Mouse (Mus musculus): ENCODE measurements around the gene Frmpd2.
A peak's percentile ranks its signal among the peaks of the same experiment; 100 is the strongest.
"Not testable (repeated sequence)": the region's sequence is repeated elsewhere in the genome, so short reads cannot be mapped to it uniquely, and the experiment has no call there.

Gene Frmpd2

DNA sequence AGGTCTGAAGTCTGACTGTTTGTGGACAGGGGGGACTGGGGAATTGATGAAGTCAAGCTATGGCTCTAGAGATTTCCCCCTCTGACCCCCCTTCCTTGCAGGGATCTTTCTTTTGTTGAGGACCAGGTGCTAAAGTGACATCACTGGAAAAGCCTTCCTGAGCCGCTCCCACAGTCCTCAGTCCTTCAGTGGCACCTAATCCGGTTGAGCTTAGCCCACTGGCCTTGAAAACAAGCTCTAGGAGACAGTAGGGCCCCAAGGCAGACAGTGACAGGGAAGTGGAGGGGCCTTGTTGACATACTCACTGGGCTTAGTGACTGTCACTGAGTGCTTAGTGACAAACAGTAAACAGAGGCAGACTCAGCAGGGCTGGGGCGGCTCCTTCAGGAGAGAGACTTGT lies at the start of gene Frmpd2:
Frmpd2 (plus strand) TSS at position 366 of the 400 bp plus-strand sequence.
- no peak for DNase-seq (ENCODE audit: low spot score)

GRCm38 (mm10) chr14:33423003-33423402 lies 48.5 kb upstream of the Frmpd2 start:
- DNase-seq (ENCODE audit: low spot score) = no peak

- no peak for DNase-seq (ENCODE audit: low spot score)
These were observed 47.4 kb upstream of the Frmpd2 start for GRCm38 (mm10) chr14:33424124-33424523.

DNA sequence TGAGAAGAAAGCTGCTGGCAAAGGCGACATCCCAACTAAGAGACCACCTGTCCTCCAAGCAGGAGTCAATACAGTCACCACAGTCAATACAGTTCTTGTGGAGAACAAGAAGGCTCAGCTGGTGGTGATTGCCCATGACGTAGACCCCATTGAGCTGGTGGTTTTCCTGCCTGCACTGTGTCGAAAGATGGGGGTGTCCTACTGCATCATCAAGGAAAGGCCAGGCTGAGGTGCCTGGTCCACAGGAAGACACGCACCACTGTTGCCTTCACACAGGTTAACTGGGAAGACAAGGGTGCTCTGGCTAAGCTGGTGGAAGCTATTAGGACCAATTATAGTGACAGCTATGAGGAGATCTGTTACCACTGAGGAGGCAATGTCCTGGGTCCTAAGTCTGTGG lies 39.0 kb upstream of the Frmpd2 start:
- not testable (repeated sequence) for DNase-seq (ENCODE audit: low spot score)

DNA sequence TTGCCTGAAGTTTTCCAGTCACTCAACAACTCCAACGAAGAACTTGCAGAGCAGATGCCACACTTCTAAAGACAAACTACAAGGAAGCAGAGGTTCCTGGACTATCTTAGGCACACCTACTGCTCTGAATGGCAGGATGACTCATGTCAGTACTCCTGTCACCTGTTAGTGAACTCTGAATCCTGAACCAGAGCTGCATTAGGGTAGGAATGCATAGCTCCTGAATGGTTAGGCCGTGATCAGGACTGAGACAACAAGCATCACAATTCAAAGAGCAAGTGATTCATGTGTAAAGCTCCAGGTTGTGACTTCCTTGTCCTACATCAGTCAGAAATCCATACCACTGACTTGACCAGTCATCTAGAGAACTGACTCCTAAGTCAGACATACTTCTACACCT lies 27.7 kb upstream of the Frmpd2 start:
- DNase-seq (ENCODE audit: low spot score) = no peak

GRCm38 (mm10) chr14:33445962-33446361 lies 25.5 kb upstream of the Frmpd2 start:
- no peak for DNase-seq (ENCODE audit: low spot score)

- no peak for DNase-seq (ENCODE audit: low spot score)
These were observed 24.9 kb upstream of the Frmpd2 start for GRCm38 (mm10) chr14:33446561-33447023.

GRCm38 (mm10) chr14:33447027-33447569 lies 24.4 kb upstream of the Frmpd2 start, which contains the start of gene Mapk8:
Mapk8 (minus strand) TSS chr14:33447158.
- DNase-seq (ENCODE audit: low spot score) = peak; percentile 82

GRCm38 (mm10) chr14:33448276-33448675 lies 23.2 kb upstream of the Frmpd2 start:
- no peak for DNase-seq (ENCODE audit: low spot score)

GRCm38 (mm10) chr14:33449296-33449840 lies 22.1 kb upstream of the Frmpd2 start:
- DNase-seq (ENCODE audit: low spot score) = no peak

DNA sequence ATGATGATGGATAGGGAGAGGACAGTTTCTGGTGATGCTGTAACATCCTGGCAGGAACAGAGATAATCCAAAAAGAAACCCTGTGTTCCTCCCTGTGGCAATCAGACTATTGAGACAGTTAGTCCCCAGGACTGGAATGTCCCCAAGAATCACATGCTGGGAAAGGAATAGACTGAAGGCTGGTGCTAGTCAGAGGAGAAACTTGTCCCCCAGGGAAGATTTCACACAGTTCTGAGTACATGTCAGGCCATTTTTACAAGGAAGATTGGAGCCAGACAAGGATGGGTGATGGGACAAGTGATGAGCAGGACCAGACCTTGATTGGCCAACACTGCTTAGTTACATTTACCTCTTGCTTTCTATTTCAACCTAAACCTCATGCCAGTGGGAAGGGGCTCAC lies 21.2 kb upstream of the Frmpd2 start:
- no peak for DNase-seq (ENCODE audit: low spot score)

DNA sequence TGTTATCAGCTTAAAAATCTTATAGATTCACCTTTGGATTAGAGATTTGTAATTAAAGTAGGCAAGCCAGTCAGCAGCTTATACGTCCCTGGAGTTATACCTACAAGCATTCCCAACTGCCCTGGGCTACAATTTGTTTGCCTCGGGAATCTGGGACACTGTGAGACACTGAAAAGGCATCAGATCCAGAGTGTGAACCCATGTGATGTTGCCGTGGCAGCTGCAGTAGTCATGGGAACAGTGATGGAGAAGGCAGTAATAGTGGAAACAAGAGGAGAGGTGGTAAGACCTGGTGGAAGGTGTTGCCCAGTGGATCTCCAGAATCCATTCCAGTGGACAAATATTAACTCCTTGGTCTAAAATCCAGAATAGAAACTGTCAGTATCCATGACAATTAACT lies 7.8 kb upstream of the Frmpd2 start:
- DNase-seq (ENCODE audit: low spot score) = no peak

- no peak for DNase-seq (ENCODE audit: low spot score)
These were observed 3.7 kb upstream of the Frmpd2 start for GRCm38 (mm10) chr14:33467766-33468165.

- no peak for DNase-seq (ENCODE audit: low spot score)
These were observed 3.0 kb downstream of the Frmpd2 start for GRCm38 (mm10) chr14:33474461-33474860.

GRCm38 (mm10) chr14:33476094-33476760 lies 4.7 kb downstream of the Frmpd2 start:
- DNase-seq (ENCODE audit: low spot score) = no peak

DNA sequence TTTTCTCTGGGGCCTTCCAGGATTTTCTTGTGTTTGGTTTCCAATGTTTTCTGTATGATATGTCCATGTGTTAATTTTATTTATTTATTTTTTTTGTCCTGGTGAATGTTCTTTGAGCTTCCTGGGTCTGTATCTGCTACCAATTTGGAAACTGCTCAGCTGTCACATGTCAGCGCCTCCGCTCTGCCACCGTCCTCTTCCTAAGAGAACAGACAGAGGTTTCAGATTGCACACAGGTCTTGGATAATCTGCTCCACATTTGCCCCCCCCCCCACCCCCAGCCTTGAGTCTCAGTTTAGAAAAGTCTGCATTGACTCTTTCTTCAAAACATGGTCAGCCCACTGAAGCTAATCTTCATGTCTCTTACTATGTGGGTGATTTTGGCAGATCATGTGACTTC lies 10.5 kb downstream of the Frmpd2 start:
- DNase-seq (ENCODE audit: low spot score) = no peak

GRCm38 (mm10) chr14:33487805-33488550 lies 16.5 kb downstream of the Frmpd2 start:
- no peak for DNase-seq (ENCODE audit: low spot score)

GRCm38 (mm10) chr14:33495226-33495625 lies 23.7 kb downstream of the Frmpd2 start:
- no peak for DNase-seq (ENCODE audit: low spot score)

DNA sequence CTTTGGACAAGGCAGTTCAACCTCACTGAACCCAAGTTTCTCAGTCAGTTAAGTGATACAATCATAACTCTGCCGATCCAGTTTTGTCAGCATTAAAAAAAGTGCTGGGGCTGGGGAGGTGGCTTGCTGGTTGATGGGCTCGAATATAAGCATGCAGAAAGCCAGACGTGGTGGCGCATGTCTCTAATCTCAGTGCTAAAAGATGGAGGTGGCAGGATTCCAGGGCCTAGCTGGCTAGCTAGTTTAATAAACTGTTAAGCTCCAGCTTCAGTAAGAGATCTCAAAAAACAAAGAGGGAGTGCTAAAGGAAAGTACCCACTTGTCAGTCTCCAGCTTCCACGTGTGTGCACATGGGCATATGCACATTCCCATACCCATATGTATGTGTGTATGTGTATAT lies 25.9 kb downstream of the Frmpd2 start:
- DNase-seq (ENCODE audit: low spot score) = no peak

DNA sequence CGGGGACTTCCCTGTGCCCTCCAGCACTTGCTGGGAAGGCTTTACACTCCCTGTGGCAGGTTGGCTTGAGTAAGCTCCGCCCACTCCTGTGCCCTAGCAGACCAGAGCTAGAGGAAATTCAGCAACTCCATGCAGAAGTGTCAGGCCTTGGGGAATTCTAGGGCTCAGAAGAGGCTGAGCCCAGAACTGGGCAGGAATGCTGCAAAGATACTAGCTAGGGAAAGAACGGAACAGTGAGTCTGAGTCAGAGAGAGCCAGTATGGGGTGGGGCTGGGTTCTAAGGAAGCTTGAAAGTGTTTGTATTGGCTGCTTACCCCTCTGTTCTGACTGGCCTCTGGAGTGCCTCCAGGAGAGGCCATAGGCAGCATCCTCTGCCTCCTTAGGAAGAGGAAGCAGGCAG lies 27.4 kb downstream of the Frmpd2 start:
- no peak for DNase-seq (ENCODE audit: low spot score)

GRCm38 (mm10) chr14:33500631-33501030 lies 29.1 kb downstream of the Frmpd2 start:
- DNase-seq (ENCODE audit: low spot score) = no peak

GRCm38 (mm10) chr14:33503311-33503710 lies 31.8 kb downstream of the Frmpd2 start:
- DNase-seq (ENCODE audit: low spot score) = no peak

DNA sequence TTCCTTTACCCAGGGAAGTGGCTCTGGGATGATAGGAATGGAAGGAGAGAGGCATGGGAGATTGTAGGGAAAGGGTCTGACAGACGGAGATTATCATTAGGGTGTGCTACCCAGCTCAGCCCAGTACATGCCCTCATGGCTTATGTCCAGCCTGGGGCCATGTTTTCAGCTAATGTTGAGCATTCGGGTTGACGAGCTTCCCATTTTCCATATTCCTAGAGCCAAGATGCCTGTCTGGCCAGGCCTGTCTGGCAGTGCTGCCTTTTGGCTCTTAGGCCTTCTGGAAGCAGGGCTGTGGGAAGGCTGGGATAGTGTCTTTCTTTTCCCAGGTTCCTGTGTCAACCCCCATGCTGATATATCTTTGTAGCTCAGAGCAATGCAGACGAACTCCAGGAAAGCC lies 35.2 kb downstream of the Frmpd2 start:
- no peak for DNase-seq (ENCODE audit: low spot score)

All from layer of hippocampus, adult 9-10 months (tissue).